Mouse (Mus musculus) splenic B cell, adult 2 months (primary cell): ENCODE measurements around the gene Rgs6.

ENCODE experiments used
- DNase-seq: peaks from one replicate; pipeline ENCODE4 v3.0.0-alpha.2; 2011; ENCODE audit warnings: low read depth, low spot score
- H3K27me3 ChIP-seq: 2 replicates; pipeline ENCODE4 v1.6.1; 2012; ENCODE audit warnings: mild to moderate bottlenecking, low read length, moderate library complexity, mixed read lengths; ENCODE audit not compliant: control insufficient read depth, poor library complexity, insufficient read depth, severe bottlenecking
- H3K36me3 ChIP-seq: 2 replicates; pipeline ENCODE4 v1.6.1; 2012; ENCODE audit warnings: mild to moderate bottlenecking, low read length, moderate library complexity, mixed read lengths; ENCODE audit not compliant: control insufficient read depth, poor library complexity, insufficient read depth, severe bottlenecking

The Rgs6 gene

DNA sequence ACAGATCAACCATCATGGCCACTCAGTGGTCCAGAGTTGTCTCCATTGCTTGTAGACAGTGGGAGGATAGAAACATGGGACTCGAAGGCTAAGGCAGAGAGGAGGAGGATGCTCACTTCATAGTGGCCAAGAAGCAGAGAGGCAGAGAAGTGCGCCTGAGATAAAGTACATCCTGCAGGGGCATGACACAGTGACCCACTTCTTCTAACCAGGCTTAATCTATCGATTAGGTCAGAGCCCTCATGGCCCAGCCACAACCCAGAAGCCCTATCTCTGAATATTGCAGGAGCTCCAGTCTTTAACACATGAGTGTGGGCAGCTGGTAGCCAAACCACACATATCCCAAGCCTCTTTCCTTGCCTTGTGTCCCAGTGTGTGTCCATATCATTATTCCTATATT is 385.7 kb downstream of the Rgs6 start:
- no peak for DNase-seq

DNA sequence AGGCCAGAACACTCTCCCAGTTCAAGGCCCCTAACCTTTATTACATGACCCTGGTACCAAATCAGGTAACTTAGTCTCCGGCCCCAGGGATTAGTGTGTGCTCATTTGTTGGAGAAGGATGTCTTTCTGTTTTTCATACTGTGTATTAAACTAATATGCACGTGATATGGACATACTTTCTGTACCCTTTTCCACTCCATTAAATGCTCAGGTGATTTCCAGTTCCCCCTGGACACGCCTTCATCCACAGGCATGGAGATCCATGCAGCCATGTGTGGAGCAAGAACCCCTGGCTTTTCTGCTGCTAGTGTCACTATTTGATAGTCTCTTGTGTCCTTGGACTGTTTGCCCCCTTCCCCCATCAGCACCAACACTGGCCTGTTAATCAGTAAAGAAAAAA is 390.2 kb downstream of the Rgs6 start:
- Histone ChIP-seq H3K27me3 (no peaks in the 10 kb centered on the region), H3K36me3 (no peaks in the 10 kb centered on the region)
- DNase-seq: no peak

More for the DNA sequence above, 385.7 kb downstream of the Rgs6 start:
- H3K27me3 ChIP-seq: no peaks in the 10 kb centered on the region
- H3K36me3 ChIP-seq: no peaks in the 10 kb centered on the region

DNA sequence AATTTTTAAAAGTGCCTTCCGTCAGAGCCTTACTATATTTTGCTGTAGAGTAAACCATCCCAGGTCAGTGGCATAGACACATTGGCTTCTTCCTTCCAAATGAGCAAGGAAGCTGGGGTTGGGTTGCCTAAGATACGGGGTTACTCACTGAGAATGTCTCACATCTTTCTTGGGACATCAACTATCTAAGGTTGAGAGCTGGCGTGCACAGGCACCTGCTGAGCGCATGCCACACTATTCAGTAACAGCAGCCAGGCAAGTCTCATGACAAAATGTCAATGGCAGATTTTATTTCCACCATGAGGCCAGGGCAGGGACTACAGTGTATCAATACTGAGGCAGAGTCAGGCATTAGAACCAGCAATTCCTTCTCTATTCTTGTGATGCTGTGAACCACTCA is 394.6 kb downstream of the Rgs6 start:
- H3K36me3 ChIP-seq: no peaks in the 10 kb centered on the region
- no peaks in the 10 kb centered on the region for H3K27me3 ChIP-seq
- DNase-seq: no peak

DNA sequence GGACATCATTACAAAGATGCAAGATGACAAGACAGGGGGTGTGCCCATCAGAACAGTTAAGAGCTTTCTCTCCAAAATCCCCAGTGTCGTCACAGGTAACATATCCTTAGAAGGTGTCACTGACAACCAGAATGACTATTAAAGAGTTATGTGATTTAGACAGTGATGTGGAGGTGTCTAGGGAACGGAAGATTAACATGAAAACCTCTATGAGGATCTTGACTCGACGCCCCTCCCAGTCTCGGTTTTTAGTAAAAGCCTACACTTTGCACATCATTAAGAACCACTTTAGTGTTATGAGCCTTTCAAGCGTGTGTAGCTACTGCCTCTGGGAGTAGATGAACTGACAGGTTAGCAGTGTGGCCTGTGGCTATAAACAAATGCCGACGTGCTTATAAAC is 397.2 kb downstream of the Rgs6 start:
- Histone ChIP-seq H3K27me3 (no peaks in the 10 kb centered on the region), H3K36me3 (no peaks in the 10 kb centered on the region)
- no peak for DNase-seq

DNA sequence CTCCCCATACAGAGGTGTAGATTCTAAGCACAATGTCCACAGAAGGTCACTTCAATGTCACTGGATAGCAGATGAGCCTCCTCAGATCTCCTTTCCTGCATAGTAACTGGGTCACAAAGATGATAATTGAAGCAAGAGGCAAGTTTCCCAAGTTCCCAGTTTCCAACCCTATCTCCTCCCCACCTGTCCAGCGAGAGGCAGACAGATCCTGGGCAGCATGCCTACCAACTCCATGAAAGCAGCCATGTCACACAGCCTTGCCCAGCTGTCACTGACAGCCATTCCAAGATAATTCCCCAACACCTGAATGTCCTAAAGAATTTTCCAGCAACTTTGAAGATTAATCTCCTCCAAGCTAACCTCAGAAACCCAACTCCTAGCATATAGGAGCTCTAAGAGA is 399.6 kb downstream of the Rgs6 start:
- DNase-seq: no peak
- H3K27me3 ChIP-seq: no peaks in the 10 kb centered on the region

DNA sequence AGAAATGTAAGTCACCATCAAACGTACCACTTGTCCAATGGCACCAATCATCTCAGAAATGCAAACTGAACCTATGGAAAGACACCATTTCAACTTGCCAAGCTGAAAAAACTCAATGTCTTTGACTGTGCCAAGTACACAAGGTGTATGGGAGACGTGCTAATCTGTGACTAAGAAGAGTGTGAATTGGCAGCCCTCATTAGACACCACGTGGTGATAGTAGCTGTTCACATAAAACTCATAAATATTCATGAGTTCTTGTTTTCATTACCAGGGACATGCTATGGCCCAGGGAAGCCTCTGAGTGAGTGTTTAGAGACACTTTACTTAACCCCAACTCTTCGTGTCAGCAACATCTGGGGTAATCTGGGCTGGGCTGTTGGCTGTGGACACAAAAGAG is 405.8 kb downstream of the Rgs6 start:
- no peak for DNase-seq
- Histone ChIP-seq H3K36me3 (no peaks in the 10 kb centered on the region), H3K27me3 (no peaks in the 10 kb centered on the region)

More for the DNA sequence above, 399.6 kb downstream of the Rgs6 start:
- H3K36me3 ChIP-seq: no peaks in the 10 kb centered on the region

DNA sequence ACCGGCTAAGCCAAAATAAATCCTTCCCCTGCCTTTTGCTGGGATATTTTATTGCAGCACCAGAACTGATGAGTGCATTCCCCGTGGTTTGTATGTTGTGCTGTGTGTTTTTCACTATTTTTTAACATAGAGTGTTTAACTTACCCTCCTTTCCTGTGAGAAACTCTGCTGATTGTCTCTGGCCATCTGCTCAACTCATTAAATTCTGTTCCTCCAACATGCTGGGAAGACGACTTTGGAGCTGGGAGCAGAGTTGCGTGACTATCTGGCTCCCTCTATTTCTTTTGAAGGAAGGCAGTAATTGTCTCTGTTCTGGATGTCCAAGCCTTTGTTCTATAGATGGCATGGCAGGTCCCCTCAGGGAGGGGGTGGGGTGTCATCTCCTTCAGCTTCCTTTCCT is 408.7 kb downstream of the Rgs6 start:
- no peaks in the 10 kb centered on the region for H3K27me3 ChIP-seq
- DNase-seq: no peak
- H3K36me3 ChIP-seq: no peaks in the 10 kb centered on the region

DNA sequence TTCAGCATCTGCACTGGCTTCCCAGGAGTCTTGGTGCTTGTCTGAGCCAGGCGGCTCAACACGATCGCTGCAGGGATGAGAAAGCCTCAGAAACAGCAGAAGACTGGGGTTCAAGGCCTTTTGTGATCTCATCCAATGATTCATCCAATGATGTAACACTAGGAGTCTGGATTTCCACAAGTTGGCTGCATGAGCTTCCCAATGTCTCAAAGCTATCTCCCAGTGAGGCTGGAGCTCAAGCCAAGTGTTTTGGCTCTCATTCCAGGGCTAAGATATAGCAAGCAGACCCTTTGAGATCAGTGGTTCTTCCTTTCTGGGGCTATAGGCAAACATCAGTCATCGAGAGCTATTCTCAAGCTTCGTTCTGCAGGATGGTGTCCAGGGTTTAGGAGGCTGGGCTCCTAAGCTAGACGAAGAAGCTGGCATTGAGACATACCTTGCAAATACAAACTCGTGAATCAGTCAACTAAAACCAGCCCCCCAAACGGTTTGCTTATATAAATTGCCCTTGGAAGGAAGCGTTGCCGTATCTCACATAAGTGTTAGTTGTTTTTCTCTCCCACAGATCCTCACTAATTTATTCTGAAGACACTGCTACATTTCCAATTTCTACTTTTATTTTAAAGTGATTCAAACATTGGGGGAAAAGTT is 410.7 kb downstream of the Rgs6 start:
- H3K27me3 ChIP-seq: no peaks in the 10 kb centered on the region
- no peaks in the 10 kb centered on the region for H3K36me3 ChIP-seq
- DNase-seq: no peak

DNA sequence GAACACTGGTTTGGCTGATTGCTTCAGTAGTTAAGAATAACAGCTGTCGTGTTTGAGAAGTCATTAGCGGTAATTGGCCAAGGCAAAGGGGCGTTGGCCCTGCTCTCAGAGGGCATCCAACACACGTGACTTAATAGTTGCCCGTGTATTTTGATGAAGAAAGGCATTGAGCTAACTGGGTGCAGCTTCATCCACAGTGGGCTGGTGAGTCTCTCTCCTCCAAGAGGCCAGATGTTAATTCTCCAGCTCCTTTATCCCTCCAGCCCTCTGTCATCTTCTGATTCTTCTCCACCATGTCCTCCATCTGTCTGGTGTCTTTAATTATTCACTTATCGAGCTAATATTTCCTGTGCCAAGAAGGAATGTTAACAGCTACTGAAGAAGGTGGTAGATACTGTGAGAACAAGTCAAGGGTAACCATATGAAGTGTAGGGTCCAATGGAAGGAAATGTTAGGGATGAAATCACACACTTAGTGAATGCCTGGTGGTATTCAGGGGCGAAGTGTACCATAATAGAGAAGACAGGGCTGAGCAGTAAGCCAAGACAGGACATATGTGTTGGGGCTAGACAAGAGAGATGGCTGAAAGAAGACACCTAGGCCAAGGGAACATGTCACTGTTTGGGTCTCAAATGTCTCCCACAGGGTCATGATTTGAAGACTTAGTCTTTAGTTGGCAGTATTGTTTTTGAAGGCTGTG is 411.4 kb downstream of the Rgs6 start:
- H3K27me3 ChIP-seq: no peaks in the 10 kb centered on the region
- DNase-seq: no peak
- no peaks in the 10 kb centered on the region for H3K36me3 ChIP-seq

DNA sequence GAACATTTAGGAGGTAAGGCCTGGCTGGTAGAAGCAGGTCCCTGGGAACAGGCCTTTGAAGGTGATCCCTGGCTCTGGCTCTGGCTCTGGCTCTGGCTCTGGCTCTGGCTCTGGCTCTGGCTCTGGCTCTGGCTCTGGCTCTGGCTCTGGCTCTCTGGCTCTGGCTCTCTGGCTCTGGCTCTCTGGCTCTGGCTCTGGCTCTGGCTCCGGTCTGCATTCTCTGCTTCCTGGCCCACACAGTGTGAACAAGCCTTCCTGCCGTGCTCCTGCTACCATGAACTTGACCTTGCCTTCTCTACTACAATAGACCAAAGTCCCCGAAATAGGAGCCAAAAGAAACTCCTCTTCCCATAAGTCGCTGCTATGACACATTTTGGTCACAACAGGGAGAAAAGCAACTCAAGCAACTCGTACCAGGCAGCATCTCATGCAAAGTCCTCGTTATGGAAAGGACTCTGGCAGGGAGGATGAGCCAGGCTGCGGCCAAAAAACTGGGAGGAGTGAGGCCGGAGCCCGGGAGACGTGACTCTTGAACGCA is 412.0 kb downstream of the Rgs6 start:
- no peaks in the 10 kb centered on the region for H3K27me3 ChIP-seq
- DNase-seq: no peak
- H3K36me3 ChIP-seq: no peaks in the 10 kb centered on the region

DNA sequence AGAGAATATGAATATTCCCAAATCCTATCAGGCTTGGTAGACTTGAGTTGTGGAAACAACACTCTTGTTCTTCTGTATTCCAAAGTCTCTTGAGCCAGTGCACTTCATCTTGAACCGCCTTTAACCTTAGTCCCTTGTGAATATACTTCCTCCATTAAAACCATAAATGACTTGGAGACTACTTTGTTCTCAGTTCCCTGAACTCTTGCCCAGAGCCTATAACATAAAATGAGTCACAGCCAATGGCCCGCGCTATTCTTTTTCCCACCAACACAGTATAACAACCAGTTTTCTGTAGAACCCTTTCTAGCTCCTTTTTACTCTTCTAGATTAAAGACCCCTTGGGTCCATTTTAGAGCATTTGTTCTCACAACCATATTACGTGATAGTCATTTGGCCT is 412.9 kb downstream of the Rgs6 start:
- H3K36me3 ChIP-seq: no peaks in the 10 kb centered on the region
- no peak for DNase-seq

DNA sequence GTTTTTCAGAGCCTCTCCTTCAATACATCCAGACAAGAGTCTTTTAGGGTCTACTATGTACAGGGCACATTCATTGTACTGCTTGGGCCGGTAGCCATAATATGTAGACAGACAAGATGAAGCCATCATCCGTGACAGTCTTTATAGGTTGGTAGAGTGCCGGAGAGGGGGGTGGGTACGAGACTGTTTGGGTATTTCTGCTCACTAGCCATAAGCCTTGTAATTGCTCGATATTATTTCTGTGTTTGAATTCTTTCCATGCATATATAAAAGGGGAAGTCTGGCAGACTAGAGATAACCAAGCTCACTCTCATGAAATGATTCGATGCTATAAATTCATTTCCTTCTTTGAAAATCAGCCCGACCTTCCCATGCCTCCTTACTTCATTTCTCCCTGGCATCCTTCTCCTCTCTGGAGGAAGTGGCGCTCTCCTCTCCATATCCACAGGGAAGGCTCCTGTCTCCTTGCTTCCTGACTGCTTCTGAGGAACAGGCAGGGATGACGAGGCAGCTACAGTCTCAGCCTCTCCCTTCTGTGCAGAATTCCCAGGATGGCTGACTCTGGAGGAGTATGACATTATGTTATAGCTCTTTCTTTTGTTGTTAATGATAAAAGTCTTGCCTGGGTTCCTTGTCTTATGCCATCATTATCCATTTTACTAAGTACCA is 416.1 kb downstream of the Rgs6 start:
- DNase-seq: no peak
- Histone ChIP-seq H3K27me3 (no peaks in the 10 kb centered on the region), H3K36me3 (no peaks in the 10 kb centered on the region)

More for the DNA sequence above, 412.9 kb downstream of the Rgs6 start:
- no peaks in the 10 kb centered on the region for H3K27me3 ChIP-seq

DNA sequence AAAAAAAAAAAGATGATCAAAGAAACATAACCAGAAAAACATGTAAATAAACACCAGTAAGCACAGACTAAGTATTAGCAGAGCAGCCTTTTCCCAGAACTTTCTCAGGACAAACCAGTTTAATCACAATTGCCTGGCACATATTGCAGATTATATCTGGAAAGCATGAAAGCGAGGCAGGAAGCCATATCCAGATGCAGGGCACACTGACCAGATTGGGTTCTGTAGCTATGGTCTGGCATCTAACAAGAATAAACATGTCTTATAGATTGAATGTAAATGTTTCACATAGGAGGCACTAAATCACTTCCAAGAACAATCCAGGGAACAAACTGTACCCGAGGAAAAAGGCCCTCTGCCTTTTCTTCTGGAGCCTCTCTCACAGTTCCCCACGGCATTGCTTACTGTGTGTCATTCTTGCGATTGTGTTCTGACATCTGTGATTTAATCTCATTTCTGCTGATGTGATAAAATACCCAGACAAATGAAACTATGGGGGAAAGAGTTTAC is 423.0 kb downstream of the Rgs6 start:
- H3K36me3 ChIP-seq: no peaks in the 10 kb centered on the region
- no peaks in the 10 kb centered on the region for H3K27me3 ChIP-seq
- no peak for DNase-seq

DNA sequence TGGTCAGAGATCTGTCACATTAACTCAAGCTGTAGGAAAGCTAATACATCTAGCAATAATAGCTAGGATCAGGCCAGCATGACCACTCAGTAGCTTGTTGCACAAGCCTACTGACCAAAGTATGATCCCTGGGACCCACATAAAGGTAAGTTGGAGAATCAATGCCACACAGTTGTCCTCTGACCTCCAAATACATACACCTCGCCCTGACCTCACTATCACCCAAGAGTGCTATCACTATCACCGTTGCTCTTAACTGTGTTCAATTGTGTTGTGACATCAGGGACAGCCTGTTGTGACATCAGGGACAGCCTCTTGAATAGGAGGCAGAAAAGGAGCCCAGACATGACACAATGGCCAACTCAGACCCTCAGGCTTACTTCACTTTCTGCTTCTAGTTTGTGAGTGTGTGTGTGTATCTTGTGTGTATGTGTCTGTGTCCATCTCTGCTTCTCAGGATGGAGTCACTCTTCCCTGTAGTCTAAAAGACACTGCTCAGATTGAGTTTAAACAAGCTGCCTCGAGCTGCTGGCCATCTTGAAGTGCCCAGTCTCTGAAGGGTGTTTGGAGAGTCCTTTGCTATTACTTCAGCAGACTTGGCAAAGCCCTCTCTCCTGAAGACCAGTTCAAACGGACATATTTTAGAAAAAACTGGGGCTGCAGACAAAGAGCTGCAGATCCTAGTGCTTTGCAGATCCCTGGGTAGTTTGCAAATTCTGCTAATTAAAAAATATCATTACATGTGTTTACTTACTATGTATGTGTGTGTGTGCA is 426.0 kb downstream of the Rgs6 start:
- DNase-seq: no peak
- no peaks in the 10 kb centered on the region for H3K27me3 ChIP-seq
- no peaks in the 10 kb centered on the region for H3K36me3 ChIP-seq
